Mouse (Mus musculus): ENCODE data around the gene Ddx17. TPM values are rescaled to one million over a fixed set of nuclear protein-coding genes. Genes with fewer than 3 reads are reported as not detected.
A peak's percentile ranks its signal among the peaks of the same experiment; 100 is the strongest.

Ddx17 gene
- 100 to 1,000 TPM; 223 to 364 TPM for total RNA-seq (2021)
- long read RNA-seq, experiment 1, full-length matches to known transcripts: 2 of 25 reads
- long read RNA-seq, experiment 1, partial matches to known transcripts: 3 of 25 reads
- long read RNA-seq, experiment 1, other reads (novel, unspliced or antisense): 20 of 25 reads
- long read RNA-seq, experiment 2, full-length matches to known transcripts: 2 of 15 reads
- long read RNA-seq, experiment 2, partial matches to known transcripts: 1 of 15 reads
- long read RNA-seq, experiment 2, other reads (novel, unspliced or antisense): 12 of 15 reads

- peak; percentile 99 for DNase-seq
These were observed at the start of gene Ddx17 for GRCm38 (mm10) chr15:79546410-79547288. Gene Ddx17 (minus strand): TSS chr15:79546741.

DNA sequence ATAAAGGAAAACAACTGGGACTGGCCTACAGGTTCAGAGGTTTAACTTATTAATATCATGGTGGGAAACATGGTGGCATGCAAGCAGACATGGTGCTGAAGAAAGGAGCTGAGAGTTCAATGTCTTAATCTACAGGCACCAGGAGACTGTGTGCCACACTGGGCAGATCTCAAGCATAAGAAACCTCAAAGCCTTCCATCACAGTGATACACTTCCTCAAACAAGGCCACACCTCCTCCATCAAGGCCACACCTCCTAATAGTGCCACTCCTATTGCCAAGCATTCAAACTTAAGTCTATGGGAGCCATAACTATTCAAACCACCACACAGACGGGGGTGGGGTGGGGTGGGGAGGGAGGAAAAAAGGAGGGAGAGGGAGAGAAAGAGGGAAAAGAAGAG is 35.0 kb upstream of the Ddx17 start:
- DNase-seq: no peak

DNA sequence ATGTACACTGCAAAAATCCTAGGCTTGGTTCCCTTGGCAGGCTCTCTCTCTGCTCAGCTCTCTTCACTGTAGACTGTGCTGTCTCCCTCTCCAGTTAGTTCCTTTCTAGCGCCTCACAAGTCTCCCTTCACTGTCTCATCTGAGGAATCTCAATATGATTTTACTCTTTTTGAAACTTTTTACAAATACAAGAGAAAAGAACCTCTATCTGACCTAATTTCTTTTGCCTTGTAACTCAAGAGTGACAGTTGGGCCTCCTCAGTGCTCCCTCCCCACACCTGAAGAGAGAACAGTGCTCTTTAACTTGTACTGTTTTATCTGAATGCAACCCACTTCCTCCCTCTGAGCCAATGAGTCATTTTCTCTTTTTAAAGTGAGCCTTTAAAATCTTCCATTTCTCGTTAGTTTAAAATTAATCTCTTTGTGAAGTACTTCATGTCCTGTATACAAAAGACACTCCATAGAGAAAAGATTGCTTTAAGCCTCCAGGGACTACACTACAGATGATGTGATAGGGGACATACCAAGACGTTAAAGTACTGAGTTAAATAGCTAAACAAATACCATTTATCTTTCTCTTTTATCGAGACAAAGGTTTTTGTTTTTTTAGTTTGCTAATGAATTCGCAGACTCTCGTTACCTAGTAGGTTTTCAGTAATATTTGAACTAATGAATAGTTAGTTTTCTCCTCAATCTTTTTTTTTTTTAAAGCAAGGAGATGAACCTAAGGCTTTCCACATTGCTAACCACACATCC is 31.3 kb upstream of the Ddx17 start:
- DNase-seq: no peak

DNA sequence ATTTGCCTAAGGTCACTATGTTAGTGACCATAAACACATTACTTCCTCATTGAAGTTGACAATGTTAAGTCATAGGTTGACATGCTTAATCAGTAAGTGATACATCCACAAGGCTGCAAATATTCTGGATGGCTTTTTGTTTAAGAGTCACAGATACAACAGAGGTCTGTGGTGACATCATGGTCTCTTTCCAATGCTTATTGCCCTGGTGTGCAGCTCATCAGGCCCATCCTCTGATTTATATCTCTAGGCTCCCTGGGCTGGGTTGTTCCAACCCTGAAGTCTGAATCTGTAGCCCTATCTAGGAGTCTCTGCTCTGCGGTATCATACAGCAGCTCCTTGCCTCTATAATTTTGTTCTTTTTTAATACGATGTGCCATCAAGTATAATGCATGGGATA is 30.4 kb upstream of the Ddx17 start:
- no peak for DNase-seq

DNA sequence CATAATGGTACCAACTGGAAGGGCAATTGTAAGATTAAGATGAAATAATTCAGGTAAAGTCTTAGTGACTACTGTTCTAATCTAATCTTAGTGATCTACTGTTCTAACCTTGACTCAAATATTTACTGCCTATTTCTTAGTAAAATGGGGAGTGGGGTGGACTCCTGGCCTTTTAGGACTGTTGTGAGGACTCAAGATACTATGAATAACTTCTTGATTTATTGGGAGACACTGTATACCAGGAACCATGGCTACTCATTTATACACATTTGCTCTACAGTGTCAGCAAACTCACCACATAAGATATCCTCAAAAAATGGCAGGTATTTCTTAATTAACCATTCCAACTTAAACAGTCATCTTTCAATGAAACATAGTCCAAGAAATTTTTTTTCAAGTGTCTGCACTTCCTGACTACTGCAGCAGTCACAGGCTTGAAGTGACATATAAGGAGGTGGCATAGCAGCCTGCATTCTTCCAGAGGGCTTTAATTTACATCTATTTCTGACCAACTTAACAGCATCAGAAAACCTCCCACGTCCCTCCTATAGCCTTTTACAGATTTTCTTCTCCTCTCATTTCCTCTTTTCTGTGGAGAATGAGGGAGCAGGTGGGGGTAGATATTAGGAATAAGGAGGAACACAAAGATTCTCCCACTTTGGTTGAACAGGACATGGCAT is 29.1 kb upstream of the Ddx17 start:
- no peak for DNase-seq

GRCm38 (mm10) chr15:79562417-79562816 is 15.9 kb upstream of the Ddx17 start:
- no peak for DNase-seq

GRCm38 (mm10) chr15:79559649-79560048 is 13.1 kb upstream of the Ddx17 start:
- no peak for DNase-seq

DNA sequence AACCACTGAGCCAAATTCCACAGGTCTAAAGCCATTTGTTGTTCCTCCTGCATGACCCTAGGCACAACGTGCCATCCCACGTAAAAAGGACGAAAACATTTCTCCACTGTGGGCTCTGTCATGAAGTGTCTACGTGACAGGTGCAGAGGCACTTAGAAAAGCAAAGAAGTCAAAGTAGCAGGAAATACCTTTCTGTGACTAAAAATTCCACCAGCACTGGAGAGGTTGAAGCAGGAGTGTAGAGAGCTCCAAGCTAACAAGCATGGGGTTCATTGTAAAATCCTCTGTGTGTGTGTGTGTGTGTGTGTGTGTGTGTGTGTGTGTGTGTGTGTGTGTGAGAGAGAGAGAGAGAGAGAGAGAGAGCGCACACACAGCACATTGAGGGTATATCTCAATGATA is 6.0 kb upstream of the Ddx17 start:
- DNase-seq: no peak

DNA sequence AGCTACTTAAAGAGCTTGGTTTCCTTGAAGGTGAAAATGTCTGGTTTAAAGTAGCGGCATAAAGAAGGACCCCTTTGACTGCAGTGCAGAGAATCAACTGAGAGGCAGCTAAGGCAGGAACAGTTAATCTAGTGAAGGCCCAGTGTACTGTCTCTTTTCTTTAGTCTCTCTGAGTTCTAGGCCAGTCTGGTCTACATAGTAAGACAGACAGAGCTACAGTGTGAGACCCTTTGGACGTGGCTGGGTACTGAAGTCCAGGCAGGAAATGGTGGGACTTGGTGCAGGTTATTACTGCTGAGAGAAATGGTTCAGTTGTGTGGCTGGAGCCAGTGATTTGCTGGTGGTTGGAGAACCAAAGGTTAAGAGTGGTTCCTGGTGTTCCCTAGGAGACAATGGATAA is 1.7 kb upstream of the Ddx17 start:
- no peak for DNase-seq

DNA sequence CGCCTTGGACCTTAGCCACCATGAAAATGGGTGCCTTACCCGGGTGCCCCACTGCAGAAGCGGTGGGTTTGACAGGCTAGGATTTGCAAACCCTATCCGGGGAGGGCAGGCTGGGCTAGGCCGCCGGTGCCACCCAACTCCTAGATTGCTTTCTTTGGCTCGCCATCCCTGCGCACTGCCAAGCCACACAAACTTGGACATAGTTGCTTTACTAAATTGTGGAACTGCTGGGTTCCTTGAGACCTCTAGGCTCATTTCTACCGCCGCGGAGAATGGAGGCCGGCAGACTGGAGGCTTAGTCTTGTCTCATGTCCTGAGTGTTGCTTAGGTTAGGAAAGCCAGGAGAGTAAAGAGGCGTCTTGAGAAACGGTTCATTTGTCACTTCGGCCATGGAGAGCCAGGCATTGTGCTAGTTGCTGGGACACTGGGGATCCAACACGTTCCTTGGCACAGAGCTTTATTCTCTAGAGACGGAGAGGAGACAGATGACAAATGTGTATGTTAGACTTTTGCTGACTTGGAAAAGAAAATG is 814 bp upstream of the Ddx17 start:
- peak; percentile 60 for DNase-seq

GRCm38 (mm10) chr15:79545921-79546399 is 581 bp downstream of the Ddx17 start:
- DNase-seq: peak; percentile 87

GRCm38 (mm10) chr15:79545496-79545895 is 1.0 kb downstream of the Ddx17 start:
- no peak for DNase-seq

GRCm38 (mm10) chr15:79543968-79544367 is 2.6 kb downstream of the Ddx17 start:
- no peak for DNase-seq

DNA sequence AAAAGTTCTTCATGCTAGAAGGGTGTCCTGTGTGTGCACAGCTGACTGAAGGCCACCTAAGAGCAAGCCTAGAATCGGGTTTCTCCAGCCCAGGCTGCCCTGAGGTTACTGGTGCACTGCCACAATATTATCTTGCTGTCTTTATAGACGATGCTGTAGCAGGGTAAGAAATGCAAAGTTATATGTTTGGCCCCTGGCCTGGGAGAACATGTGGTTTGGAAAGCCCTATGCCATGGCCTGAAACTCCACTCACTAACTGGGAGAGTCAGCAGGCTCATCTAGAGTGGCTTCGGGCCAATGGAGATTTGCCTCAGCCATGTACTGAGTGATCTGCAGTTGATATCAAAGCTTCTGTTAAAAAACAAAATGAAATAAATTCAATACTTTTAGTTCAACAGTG is 12.7 kb downstream of the Ddx17 start:
- DNase-seq: no peak

GRCm38 (mm10) chr15:79529935-79530334 is 16.6 kb downstream of the Ddx17 start:
- DNase-seq: no peak

GRCm38 (mm10) chr15:79527991-79528639 is 18.4 kb downstream of the Ddx17 start:
- no peak for DNase-seq

- no peak for DNase-seq
These were observed 19.3 kb downstream of the Ddx17 start for GRCm38 (mm10) chr15:79527192-79527591.

DNA sequence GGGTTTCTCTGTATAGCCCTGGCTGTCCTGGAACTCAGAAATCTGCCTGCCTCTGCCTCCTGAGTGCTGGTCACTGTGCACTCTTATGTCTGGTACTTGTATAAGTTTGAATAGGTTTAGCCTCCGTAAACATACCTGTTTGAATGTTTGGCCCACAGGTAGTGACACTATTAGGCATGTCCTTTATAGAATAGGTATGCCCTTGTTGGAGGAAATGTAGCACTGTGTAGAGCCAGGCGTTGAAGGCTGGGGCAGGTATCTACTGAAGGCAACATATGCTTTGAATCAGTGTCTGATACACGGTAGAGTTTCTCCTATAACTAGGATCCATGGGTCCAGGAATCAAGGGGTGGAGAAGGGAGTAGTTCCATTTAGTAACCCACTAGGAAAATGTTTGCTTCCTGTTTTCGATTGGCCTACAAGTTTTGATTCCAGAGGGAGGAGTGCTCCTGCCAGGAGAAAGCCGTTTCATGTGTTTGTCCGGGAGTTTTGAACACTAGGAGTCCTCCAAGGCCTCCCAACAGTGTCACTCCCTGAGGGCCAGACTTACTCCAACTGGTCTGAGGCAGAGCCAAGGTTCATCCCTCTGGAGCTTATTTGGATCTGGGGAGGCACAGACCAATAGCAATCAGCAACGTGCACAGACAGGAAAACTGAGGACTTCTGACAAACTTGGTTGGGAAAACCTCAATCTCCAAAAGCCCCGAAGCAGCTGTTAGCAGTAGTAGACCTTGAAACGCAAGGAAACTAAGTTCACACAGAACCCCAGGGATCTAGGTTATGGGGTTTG is 20.4 kb downstream of the Ddx17 start:
- DNase-seq: peak; percentile 68

DNA sequence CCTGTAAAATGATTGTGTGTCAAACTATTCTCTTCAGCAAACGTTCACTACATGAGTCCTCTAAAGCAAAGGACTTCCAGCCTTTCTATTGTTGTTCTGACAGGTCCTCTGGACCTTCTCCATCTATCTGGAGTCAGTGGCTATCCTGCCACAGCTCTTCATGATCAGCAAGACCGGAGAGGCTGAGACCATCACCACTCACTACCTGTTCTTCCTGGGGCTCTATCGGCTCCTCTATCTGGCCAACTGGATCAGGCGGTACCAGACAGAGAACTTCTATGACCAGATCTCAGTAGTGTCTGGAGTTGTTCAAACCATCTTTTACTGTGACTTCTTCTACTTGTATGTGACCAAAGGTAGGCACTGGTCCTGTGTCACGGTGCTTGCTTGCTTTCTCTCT is 21.0 kb downstream of the Ddx17 start:
- no peak for DNase-seq

Measured in adrenal gland, postnatal 10 days (tissue).